Mouse (Mus musculus) midbrain, embryonic 11.5 days (tissue): ENCODE results near the gene Bsdc1. TPM values are rescaled to one million over a fixed set of nuclear protein-coding genes. Genes with fewer than 3 reads are reported as not detected.
"Not testable (repeated sequence)": the region's sequence is repeated elsewhere in the genome, so short reads cannot be mapped to it uniquely, and the experiment has no call there.

Experiments
- ATAC-seq: fragments of 200-750 bp; cut with Nextera tagmentation; 2 replicates; pipeline ENCODE4 v1.8.0; 2017; ENCODE audit warnings: moderate TSS enrichment, moderate library complexity; ENCODE audit not compliant: low FRiP score
- DNase-seq: peaks from one replicate; pipeline ENCODE4 v3.0.0; 2015; ENCODE audit warnings: low spot score; ENCODE audit errors: missing footprints
- H3K27ac ChIP-seq: fragments of 300-500 bp; sonication (generic); 2 replicates; pipeline ENCODE4 v1.5.1; 2014; ENCODE audit warnings: low read depth, low read length
- H3K27me3 ChIP-seq: fragments of 300-500 bp; sonication (generic); 2 replicates; pipeline ENCODE4 v1.6.1; 2014; ENCODE audit warnings: mild to moderate bottlenecking, low read length, moderate library complexity, mixed read lengths; ENCODE audit not compliant: control insufficient read depth, insufficient read depth
- H3K36me3 ChIP-seq: fragments of 300-500 bp; sonication (generic); 2 replicates; pipeline ENCODE4 v1.6.1; 2014; ENCODE audit warnings: mild to moderate bottlenecking, low read length, moderate library complexity, mixed read lengths; ENCODE audit not compliant: control insufficient read depth, insufficient read depth
- H3K4me1 ChIP-seq: fragments of 300-500 bp; sonication (generic); 2 replicates; pipeline ENCODE4 v1.6.1; 2014; ENCODE audit warnings: low read length; ENCODE audit not compliant: control insufficient read depth, insufficient read depth
- H3K4me2 ChIP-seq: fragments of 300-500 bp; sonication (generic); 2 replicates; pipeline ENCODE4 v1.6.1; 2014; ENCODE audit warnings: mild to moderate bottlenecking, moderate library complexity
- H3K4me3 ChIP-seq: fragments of 300-500 bp; sonication (generic); 2 replicates; pipeline ENCODE4 v1.5.1; 2014; ENCODE audit warnings: low read depth, low read length
- H3K9ac ChIP-seq: fragments of 300-500 bp; sonication (generic); 2 replicates; pipeline ENCODE4 v1.6.1; 2014; ENCODE audit warnings: low read length
- H3K9me3 ChIP-seq: fragments of 300-500 bp; sonication (generic); 2 replicates; pipeline ENCODE4 v1.6.1; 2016; ENCODE audit warnings: low read length; ENCODE audit not compliant: control insufficient read depth
- WGBS: fragments of 180-500 bp; shearing (Covaris S2); extraction: QIAGEN DNeasy Blood & Tissue Kit; methylation state at CpG from one replicate; pipeline ENCODE4 v1.1.7; 2014; 5-methylcytosine and 5-hydroxymethylcytosine counted together
- polyA plus RNA-seq: library from polyadenylated mRNA; unstranded; fragments of >200 nt; fragmentation: Nextera tagmentation; extraction: Ambion mirVana; gene quantifications from 2 replicates; pipeline ENCODE4 v1.2.1, GENCODE M21; 2014

Gene Bsdc1
- polyA plus RNA-seq, 1 experiment from 2014 or later: 23.3 TPM

DNA sequence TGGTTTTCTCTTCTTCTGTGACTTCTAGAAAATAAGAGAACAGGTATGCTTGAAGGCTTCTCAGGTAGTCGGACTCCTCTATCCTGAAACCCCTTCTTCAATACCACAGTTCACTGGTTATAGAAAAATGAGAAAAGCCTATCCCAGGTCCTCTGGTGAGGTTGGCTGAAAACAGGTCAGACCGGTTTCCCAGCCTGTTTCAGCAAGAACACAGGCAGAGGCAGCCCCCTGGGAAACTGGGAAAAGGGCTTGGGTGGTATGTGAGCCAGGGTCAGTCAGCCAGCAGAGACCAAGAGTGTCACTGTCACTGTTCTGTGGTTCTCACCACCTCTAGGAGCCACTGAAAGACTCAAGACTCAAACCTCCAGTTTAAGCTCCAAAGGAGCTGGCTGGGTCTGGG lies 55.5 kb downstream of the Bsdc1 start:
- H3K4me3 ChIP-seq: no peak overlapping the region
- 63% methylated on average over 2 of the region's 2 CpGs for WGBS
- no peak for ATAC-seq
- H3K9ac ChIP-seq: no peak overlapping the region
- H3K27ac ChIP-seq: no peak overlapping the region
- no peaks in the 10 kb centered on the region for H3K27me3 ChIP-seq
- H3K36me3 ChIP-seq: peaks cover 13% of the 10 kb centered on the region
- H3K4me1 ChIP-seq: peaks cover 15% of the 10 kb centered on the region; the same call in 1 of the 2 replicates
- no peak for DNase-seq
- H3K9me3 ChIP-seq: no peaks in the 10 kb centered on the region
- H3K4me2 ChIP-seq: no peak overlapping the region

DNA sequence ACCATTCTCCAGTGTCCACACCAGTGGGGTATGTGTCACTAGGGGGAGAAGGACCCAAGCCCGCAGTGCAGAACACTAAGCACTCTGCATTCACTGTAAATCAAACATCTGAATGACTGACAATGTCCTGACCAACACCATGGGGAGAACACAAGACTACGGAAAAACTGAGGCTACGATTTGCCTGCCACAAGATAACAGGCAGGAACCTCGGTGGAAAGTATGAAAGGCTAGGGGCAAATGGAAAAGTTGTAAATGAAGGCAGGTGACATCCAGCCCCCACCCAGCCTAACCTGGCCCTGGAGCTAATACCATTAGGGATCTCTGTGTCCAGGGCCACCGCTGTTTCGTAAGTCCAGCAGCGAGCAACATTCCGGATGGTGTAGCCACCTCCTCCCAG lies 57.1 kb downstream of the Bsdc1 start:
- Histone ChIP-seq H3K4me2 (no peak overlapping the region), H3K4me1 (peaks cover 7% of the 10 kb centered on the region; the same call in 1 of the 2 replicates), H3K27ac (no peak overlapping the region), H3K36me3 (peaks cover 27% of the 10 kb centered on the region), H3K9ac (no peak overlapping the region), H3K4me3 (no peak overlapping the region), H3K9me3 (no peaks in the 10 kb centered on the region), H3K27me3 (no peaks in the 10 kb centered on the region)
- DNase-seq: no peak
- no peak for ATAC-seq
- WGBS: 88% methylated on average over 8 of the region's 8 CpGs

DNA sequence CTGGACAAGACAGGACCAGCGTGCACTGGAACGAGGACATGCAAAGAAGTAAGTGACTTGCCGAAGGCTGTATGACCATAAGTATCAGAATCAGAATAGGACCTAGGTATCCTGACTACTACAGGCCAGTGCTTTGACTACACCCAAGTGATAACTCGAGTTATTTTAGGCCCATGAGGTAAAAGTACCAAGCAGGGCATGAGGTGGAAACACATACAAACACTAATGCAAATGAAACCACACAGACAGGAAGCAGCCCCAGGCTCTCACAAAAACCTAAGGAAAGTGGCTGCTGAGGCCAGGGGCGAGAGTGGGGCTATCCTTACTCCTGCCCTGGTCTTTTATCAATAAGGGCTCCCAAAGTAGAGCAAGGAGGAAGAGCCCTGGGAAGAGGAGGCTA lies 64.0 kb downstream of the Bsdc1 start:
- WGBS: 91% methylated on average over 5 of the region's 5 CpGs

DNA sequence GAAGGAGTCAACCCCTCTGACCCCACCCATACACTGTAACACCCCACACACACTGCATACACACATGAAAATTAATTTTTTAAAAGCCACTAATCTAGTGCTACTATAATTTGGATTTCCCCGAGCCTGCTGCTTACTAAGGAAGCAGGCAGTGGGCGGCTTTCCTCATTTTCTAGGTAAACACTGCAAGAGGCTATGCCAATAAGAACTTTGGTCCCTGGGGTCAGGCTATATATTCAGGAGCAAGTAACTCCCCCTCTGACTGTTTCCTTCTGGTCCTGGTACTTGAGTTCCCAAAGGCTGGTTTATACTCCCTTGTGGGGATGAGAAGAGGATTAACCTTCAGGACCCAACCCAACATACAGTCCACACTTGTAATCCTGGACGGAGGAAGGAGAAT lies 64.5 kb downstream of the Bsdc1 start:
- DNase-seq (no peak), ATAC-seq (no peak)
- no peak overlapping the region for H3K9ac ChIP-seq
- H3K27ac ChIP-seq: no peak overlapping the region
- H3K4me1 ChIP-seq: no peaks in the 10 kb centered on the region
- H3K4me3 ChIP-seq: no peak overlapping the region
- H3K4me2 ChIP-seq: no peak overlapping the region
- peaks cover 52% of the 10 kb centered on the region for H3K36me3 ChIP-seq
- no peaks in the 10 kb centered on the region for H3K27me3 ChIP-seq
- no peaks in the 10 kb centered on the region for H3K9me3 ChIP-seq
- WGBS: 85% methylated on average over 3 of the region's 3 CpGs

More for the DNA sequence above, 64.0 kb downstream of the Bsdc1 start:
- no peak for ATAC-seq
- H3K4me1 ChIP-seq: no peaks in the 10 kb centered on the region
- H3K4me2 ChIP-seq: no peak overlapping the region
- no peak overlapping the region for H3K9ac ChIP-seq
- no peaks in the 10 kb centered on the region for H3K27me3 ChIP-seq
- H3K27ac ChIP-seq: no peak overlapping the region
- no peak for DNase-seq
- H3K4me3 ChIP-seq: no peak overlapping the region
- H3K9me3 ChIP-seq: no peaks in the 10 kb centered on the region
- peaks cover 49% of the 10 kb centered on the region for H3K36me3 ChIP-seq

DNA sequence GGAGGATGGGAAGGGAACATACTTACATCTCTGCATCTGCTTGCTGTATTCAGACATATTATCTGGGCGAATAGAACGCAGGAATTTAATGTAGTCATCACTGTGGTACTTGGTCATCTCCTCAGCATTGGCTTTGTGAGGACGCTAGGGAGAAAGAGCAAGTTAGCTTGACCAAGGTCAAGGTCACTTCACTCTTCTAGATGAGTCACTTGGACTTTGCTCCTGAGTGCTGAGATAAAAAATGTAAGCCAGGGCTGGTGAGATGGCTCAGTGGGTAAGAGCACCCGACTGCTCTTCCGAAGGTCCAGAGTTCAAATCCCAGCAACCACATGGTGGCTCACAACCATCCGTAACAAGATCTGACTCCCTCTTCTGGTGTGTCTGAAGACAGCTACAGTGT lies 67.5 kb downstream of the Bsdc1 start:
- H3K9ac ChIP-seq, H3K4me3 ChIP-seq, H3K4me1 ChIP-seq, ATAC-seq, H3K4me2 ChIP-seq, H3K27ac ChIP-seq, H3K27me3 ChIP-seq, H3K9me3 ChIP-seq: not testable (repeated sequence)
- H3K36me3 ChIP-seq: peaks cover 36% of the 10 kb centered on the region
- WGBS: 95% methylated on average over 5 of the region's 6 CpGs
- peak; percentile 61 for DNase-seq

Other genes starting within 250 kb of the Bsdc1 start
- 3.3 and 3.7 TPM in 2 replicates for gene C77080, start 200.2 kb upstream of the Bsdc1 start, polyA plus RNA-seq
- 0.51 and 0.53 TPM in 2 replicates for gene Sync, start 174.0 kb upstream of the Bsdc1 start, polyA plus RNA-seq
- 561 and 604 TPM in 2 replicates for gene Rbbp4, start 126.2 kb upstream of the Bsdc1 start, polyA plus RNA-seq
- gene Zbtb8os, start 125.9 kb upstream of the Bsdc1 start, polyA plus RNA-seq: 42.7 and 45.0 TPM in 2 replicates
- gene Zbtb8a, start 83.5 kb upstream of the Bsdc1 start, polyA plus RNA-seq: 6.7 and 8.3 TPM in 2 replicates
- 2.0 and 2.4 TPM in 2 replicates for gene Zbtb8b, start 20.7 kb upstream of the Bsdc1 start, polyA plus RNA-seq
- not detected in 2 replicates for gene Tssk3, start 29.4 kb downstream of the Bsdc1 start, polyA plus RNA-seq
- not detected in 2 replicates for gene Fam229a, start 29.6 kb downstream of the Bsdc1 start, polyA plus RNA-seq
- gene Marcksl1, start 52.0 kb downstream of the Bsdc1 start, polyA plus RNA-seq: 1,816 and 1,974 TPM in 2 replicates
- 225 and 234 TPM in 2 replicates for gene Hdac1, start 81.1 kb downstream of the Bsdc1 start, polyA plus RNA-seq
- 4.5 and 5.3 TPM in 2 replicates for gene Lck, start 112.1 kb downstream of the Bsdc1 start, polyA plus RNA-seq
- gene Fam167b, start 117.0 kb downstream of the Bsdc1 start, polyA plus RNA-seq: 0.19 and 0.46 TPM in 2 replicates
- 251 and 259 TPM in 2 replicates for gene Eif3i, start 139.1 kb downstream of the Bsdc1 start, polyA plus RNA-seq
- 178 and 188 TPM in 2 replicates for gene Tmem234, start 139.1 kb downstream of the Bsdc1 start, polyA plus RNA-seq
- 1.7 and 3.0 TPM in 2 replicates for gene Dcdc2b, start 152.7 kb downstream of the Bsdc1 start, polyA plus RNA-seq
- 21.3 and 23.9 TPM in 2 replicates for gene Iqcc, start 157.5 kb downstream of the Bsdc1 start, polyA plus RNA-seq
- gene Ccdc28b, start 162.4 kb downstream of the Bsdc1 start, polyA plus RNA-seq: 70.0 and 73.9 TPM in 2 replicates
- 89.6 and 101 TPM in 2 replicates for gene Txlna, start 179.5 kb downstream of the Bsdc1 start, polyA plus RNA-seq
- 13.6 and 14.9 TPM in 2 replicates for gene Kpna6, start 211.2 kb downstream of the Bsdc1 start, polyA plus RNA-seq
- 35.6 and 36.3 TPM in 2 replicates for gene Tmem39b, start 235.3 kb downstream of the Bsdc1 start, polyA plus RNA-seq